Mouse (Mus musculus): Measurements from ENCODE around the gene Aplnr.

DNA sequence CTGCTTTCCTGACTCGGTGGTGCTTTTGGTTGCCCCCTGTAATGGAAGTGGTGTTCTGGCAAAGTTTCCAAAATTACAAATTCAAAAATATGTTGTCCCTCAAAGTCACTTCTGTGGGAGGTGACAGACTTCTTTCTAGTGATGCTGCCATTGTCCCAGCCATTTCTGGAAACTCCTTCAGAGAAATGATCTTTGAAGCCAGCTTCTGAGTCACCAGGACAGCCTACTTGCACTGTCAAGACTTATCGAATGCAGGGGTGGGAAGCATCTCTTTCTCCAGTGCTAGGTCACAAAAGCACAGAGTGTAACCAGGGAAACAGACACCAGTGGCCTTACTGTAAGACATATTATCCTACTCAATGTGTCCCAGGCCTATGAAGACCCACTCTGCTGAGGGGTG, 15.2 kb downstream of the Aplnr start:
- TF ChIP-seq CTCF (IDR thresholded peaks at IDR 0.05; ENCODE audit: low read depth) (no peak), EP300 (optimal IDR thresholded peaks at IDR 0.05) (no peak)

All from stomach, postnatal 0 days (tissue).